Mouse (Mus musculus) E14TG2a.4 (cell line): ENCODE measurements around the gene Sf3b4.

Experiments used
- CTCF ChIP-seq: conservative IDR thresholded peaks from 2 replicates; pipeline ENCODE4 v1.5.1; 2014; ENCODE audit warnings: low read length
- NANOG ChIP-seq: IDR thresholded peaks from 2 replicates; pipeline ENCODE4 v1.6.1; 2014; ENCODE audit warnings: borderline replicate concordance, low read length, mixed read lengths
- POU5F1 ChIP-seq: IDR thresholded peaks from 2 replicates; pipeline ENCODE4 v1.6.1; 2014; ENCODE audit warnings: low read length, borderline replicate concordance

- no peak for TF ChIP-seq CTCF
- TF ChIP-seq POU5F1: no peak
- TF ChIP-seq NANOG: no peak
Measured at GRCm38 (mm10) chr3:96180727-96181477, 8.8 kb downstream of the Sf3b4 start, which contains the start of gene Sv2a.
